Mouse (Mus musculus): ENCODE results near the gene Luzp1. TPM values are rescaled to one million over a fixed set of nuclear protein-coding genes. Genes with fewer than 3 reads are reported as not detected.

Gene Luzp1
- polyA plus RNA-seq, 1 experiment from 2014 or later: 146 TPM

- WGBS: 78% methylated on average over 4 of the region's 4 CpGs
- Histone ChIP-seq H3K4me2 (no peak overlapping the region), H3K27ac (no peak overlapping the region), H3K9ac (no peak overlapping the region), H3K27me3 (no peaks in the 10 kb centered on the region), H3K36me3 (no peaks in the 10 kb centered on the region), H3K4me1 (peaks cover 13% of the 10 kb centered on the region), H3K4me3 (replicated peaks) (no peak overlapping the region), H3K9me3 (replicated peaks) (no peaks in the 10 kb centered on the region)
- ATAC-seq (replicated peaks; ENCODE audit: low FRiP score): no peak
Measured at GRCm38 (mm10) chr4:136450271-136450670, 19.3 kb upstream of the Luzp1 start.

DNA sequence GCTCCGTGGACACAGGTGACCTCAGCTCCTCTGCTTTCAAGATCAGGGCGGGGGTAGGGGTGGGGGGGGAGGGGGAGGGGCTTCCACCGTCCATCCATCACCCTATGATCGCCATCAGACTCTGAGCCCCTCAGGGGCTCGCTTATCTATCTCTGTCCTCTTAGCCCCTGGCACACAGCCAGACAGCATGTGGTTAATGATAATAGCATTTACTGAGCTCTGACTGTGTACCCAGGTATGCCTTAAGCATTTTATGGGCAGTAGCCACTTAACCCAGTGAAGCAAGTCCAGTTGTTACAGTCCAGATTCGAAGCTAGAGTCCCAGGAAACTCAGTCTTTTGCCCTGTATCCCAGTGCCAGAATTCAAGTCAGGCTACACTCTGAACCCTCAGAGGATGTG lies 18.0 kb upstream of the Luzp1 start:
- peak; percentile 46; the same call in 1 of the 2 replicates for ATAC-seq (replicated peaks; ENCODE audit: low FRiP score)
- peak overlapping the region; percentile 33; the same call in 1 of the 2 replicates for H3K27ac ChIP-seq

GRCm38 (mm10) chr4:136452286-136452685 lies 17.3 kb upstream of the Luzp1 start:
- Histone ChIP-seq H3K27ac (no peak overlapping the region), H3K9me3 (replicated peaks) (no peaks in the 10 kb centered on the region), H3K9ac (no peak overlapping the region), H3K27me3 (no peaks in the 10 kb centered on the region), H3K4me3 (replicated peaks) (no peak overlapping the region), H3K36me3 (no peaks in the 10 kb centered on the region), H3K4me1 (peaks cover 14% of the 10 kb centered on the region), H3K4me2 (no peak overlapping the region)
- WGBS: 79% methylated on average over 3 of the region's 3 CpGs
- ATAC-seq (replicated peaks; ENCODE audit: low FRiP score): no peak

More for the DNA sequence above, 18.0 kb upstream of the Luzp1 start:
- Histone ChIP-seq H3K4me3 (replicated peaks) (no peak overlapping the region), H3K27me3 (no peaks in the 10 kb centered on the region), H3K36me3 (no peaks in the 10 kb centered on the region), H3K9me3 (replicated peaks) (no peaks in the 10 kb centered on the region), H3K9ac (no peak overlapping the region), H3K4me2 (no peak overlapping the region), H3K4me1 (peaks cover 14% of the 10 kb centered on the region)
- WGBS: 7% methylated on average over 6 of the region's 6 CpGs

GRCm38 (mm10) chr4:136452792-136453191 lies 16.8 kb upstream of the Luzp1 start:
- Histone ChIP-seq H3K27me3 (no peaks in the 10 kb centered on the region), H3K27ac (no peak overlapping the region), H3K4me1 (peaks cover 14% of the 10 kb centered on the region), H3K9me3 (replicated peaks) (no peaks in the 10 kb centered on the region), H3K4me2 (no peak overlapping the region), H3K9ac (no peak overlapping the region), H3K4me3 (replicated peaks) (no peak overlapping the region), H3K36me3 (no peaks in the 10 kb centered on the region)
- ATAC-seq (replicated peaks; ENCODE audit: low FRiP score): no peak
- 31% methylated on average over 5 of the region's 5 CpGs for WGBS

GRCm38 (mm10) chr4:136454850-136455260 lies 14.7 kb upstream of the Luzp1 start:
- Histone ChIP-seq H3K9ac (no peak overlapping the region), H3K27ac (no peak overlapping the region), H3K4me3 (replicated peaks) (peak overlapping the region; percentile 33), H3K4me1 (peaks cover 14% of the 10 kb centered on the region), H3K27me3 (no peaks in the 10 kb centered on the region), H3K4me2 (peak overlapping the region; percentile 59), H3K36me3 (no peaks in the 10 kb centered on the region), H3K9me3 (replicated peaks) (no peaks in the 10 kb centered on the region)
- ATAC-seq (replicated peaks; ENCODE audit: low FRiP score): no peak
- 5% methylated on average over 10 of the region's 10 CpGs for WGBS

GRCm38 (mm10) chr4:136456516-136457218 lies 12.9 kb upstream of the Luzp1 start:
- no peak for ATAC-seq (replicated peaks; ENCODE audit: low FRiP score)
- WGBS: 92% methylated on average over 6 of the region's 6 CpGs
- no peaks in the 10 kb centered on the region for H3K9me3 ChIP-seq (replicated peaks)
- H3K4me3 ChIP-seq (replicated peaks): no peak overlapping the region
- peaks cover 10% of the 10 kb centered on the region for H3K4me1 ChIP-seq
- peaks cover 7% of the 10 kb centered on the region; the same call in 1 of the 2 replicates for H3K27me3 ChIP-seq
- H3K27ac ChIP-seq: no peak overlapping the region
- H3K4me2 ChIP-seq: no peak overlapping the region
- no peak overlapping the region for H3K9ac ChIP-seq
- H3K36me3 ChIP-seq: no peaks in the 10 kb centered on the region

- ATAC-seq (replicated peaks; ENCODE audit: low FRiP score): no peak
- Histone ChIP-seq H3K4me2 (no peak overlapping the region), H3K27me3 (peaks cover 10% of the 10 kb centered on the region), H3K36me3 (no peaks in the 10 kb centered on the region), H3K27ac (no peak overlapping the region), H3K9ac (no peak overlapping the region), H3K9me3 (replicated peaks) (no peaks in the 10 kb centered on the region), H3K4me3 (replicated peaks) (no peak overlapping the region), H3K4me1 (peaks cover 18% of the 10 kb centered on the region)
- whole genome bisulfite sequencing: 80% methylated on average over 7 of the region's 7 CpGs
Measured at GRCm38 (mm10) chr4:136458276-136458675, 11.3 kb upstream of the Luzp1 start.

- Histone ChIP-seq H3K4me3 (replicated peaks) (no peak overlapping the region), H3K36me3 (no peaks in the 10 kb centered on the region), H3K27ac (no peak overlapping the region), H3K4me2 (no peak overlapping the region), H3K4me1 (peaks cover 26% of the 10 kb centered on the region), H3K27me3 (peaks cover 17% of the 10 kb centered on the region), H3K9ac (no peak overlapping the region), H3K9me3 (replicated peaks) (no peaks in the 10 kb centered on the region)
- 81% methylated on average over 12 of the region's 12 CpGs for WGBS
- ATAC-seq (replicated peaks; ENCODE audit: low FRiP score): no peak
Measured at GRCm38 (mm10) chr4:136459210-136459609, 10.4 kb upstream of the Luzp1 start.

- H3K36me3 ChIP-seq: no peaks in the 10 kb centered on the region
- no peaks in the 10 kb centered on the region for H3K9me3 ChIP-seq (replicated peaks)
- H3K4me1 ChIP-seq: peaks cover 36% of the 10 kb centered on the region
- H3K9ac ChIP-seq: no peak overlapping the region
- no peak for ATAC-seq (replicated peaks; ENCODE audit: low FRiP score)
- H3K27me3 ChIP-seq: peaks cover 22% of the 10 kb centered on the region
- 43% methylated on average over 4 of the region's 4 CpGs for WGBS
- no peak overlapping the region for H3K4me2 ChIP-seq
- H3K27ac ChIP-seq: no peak overlapping the region
- no peak overlapping the region for H3K4me3 ChIP-seq (replicated peaks)
Measured at GRCm38 (mm10) chr4:136461206-136461605, 8.4 kb upstream of the Luzp1 start.

DNA sequence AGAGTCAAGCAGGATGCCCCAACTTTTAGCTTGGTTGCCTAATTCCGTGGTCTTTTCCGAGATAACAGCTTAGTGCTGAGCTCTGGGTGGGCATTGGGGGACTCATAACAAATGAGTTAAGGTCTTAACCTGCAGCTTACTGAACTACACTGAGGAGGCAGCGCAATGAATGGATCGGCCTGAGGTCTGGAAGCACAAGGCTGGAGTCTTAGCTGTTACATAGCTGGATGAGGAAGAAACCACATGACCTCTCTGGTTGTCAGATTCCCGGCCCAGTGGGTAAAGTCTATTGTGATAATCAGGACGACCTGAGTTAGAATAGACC lies 7.8 kb upstream of the Luzp1 start:
- Histone ChIP-seq H3K36me3 (no peaks in the 10 kb centered on the region), H3K27me3 (peaks cover 22% of the 10 kb centered on the region), H3K27ac (peak overlapping the region; percentile 72; the same call in 1 of the 2 replicates), H3K4me3 (replicated peaks) (peak overlapping the region; percentile 64), H3K4me1 (peaks cover 39% of the 10 kb centered on the region), H3K4me2 (peak overlapping the region; percentile 90), H3K9me3 (replicated peaks) (no peaks in the 10 kb centered on the region), H3K9ac (peak overlapping the region; percentile 61; the same call in 1 of the 2 replicates)
- ATAC-seq (replicated peaks; ENCODE audit: low FRiP score): no peak
- 24% methylated on average over 6 of the region's 6 CpGs for WGBS

DNA sequence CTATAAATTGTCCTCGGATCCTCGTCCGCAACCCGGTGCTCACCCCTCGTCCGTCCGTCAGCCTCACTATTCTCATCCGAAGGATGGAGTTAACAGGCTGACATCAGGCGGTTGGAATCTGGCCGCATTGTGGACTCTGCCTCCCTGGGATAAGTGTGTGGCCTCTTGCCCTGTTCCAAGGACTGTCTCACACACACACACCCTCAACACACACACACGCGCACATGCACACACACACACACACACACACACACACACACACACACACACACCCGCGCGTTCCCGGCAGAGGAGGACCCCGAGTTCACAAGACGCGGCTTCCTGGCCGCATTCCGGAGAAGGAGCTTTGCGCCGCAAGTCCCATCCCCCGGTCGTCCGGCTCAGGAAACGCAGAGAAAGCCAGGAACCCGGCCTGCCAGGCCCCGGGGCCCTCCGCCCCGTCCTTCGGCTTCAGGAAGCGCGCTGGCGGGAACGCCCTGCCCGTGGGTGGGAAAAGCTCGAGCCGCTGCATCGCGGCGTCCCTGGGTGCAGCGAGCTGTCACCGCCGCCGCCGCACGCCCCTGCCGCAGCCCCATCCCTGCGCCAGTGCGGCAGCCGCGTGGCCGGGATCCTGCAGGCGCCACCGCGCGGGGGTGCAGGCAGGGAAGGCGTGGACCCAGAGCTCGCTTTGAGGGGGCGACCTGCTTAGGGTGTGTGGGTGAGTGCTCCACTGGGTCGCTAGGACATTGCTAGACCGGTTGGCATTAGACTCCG lies 7.3 kb upstream of the Luzp1 start, which contains the start of gene 6030445D17Rik:
6030445D17Rik (plus strand) TSS at position 165 of the 753 bp plus-strand sequence.
- Histone ChIP-seq H3K9me3 (replicated peaks) (no peaks in the 10 kb centered on the region), H3K4me3 (replicated peaks) (peak within 1 kb of the TSS; percentile 64), H3K4me2 (peak within 1 kb of the TSS; percentile 90), H3K4me1 (peaks cover 39% of the 10 kb centered on the region), H3K27ac (peak within 1 kb of the TSS; percentile 72), H3K9ac (peak within 1 kb of the TSS; percentile 61), H3K27me3 (peaks cover 22% of the 10 kb centered on the region), H3K36me3 (no peaks in the 10 kb centered on the region)
- ATAC-seq (replicated peaks; ENCODE audit: low FRiP score): peak; percentile 77
- under 1% methylated on average over 60 of the region's 64 CpGs for WGBS

DNA sequence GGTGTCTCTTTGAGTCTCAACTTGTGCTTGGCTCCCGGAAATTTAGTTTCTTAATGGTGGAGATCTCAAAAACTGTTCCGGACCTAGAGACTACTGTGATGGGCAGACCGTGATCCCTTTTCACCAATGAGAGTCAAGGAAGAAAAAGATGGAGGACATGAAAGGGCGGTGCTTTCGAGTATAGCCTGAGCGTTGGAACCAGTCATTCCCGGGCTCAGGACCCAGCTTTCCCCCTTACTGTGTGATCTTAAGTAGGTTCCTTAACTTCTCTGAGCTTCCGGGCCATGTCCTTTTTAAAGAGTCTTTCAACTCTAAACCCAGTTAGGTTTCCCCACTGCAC lies 6.8 kb upstream of the Luzp1 start:
- Histone ChIP-seq H3K36me3 (no peaks in the 10 kb centered on the region), H3K9ac (peak overlapping the region; percentile 61), H3K27ac (peak overlapping the region; percentile 72), H3K27me3 (peaks cover 22% of the 10 kb centered on the region), H3K4me2 (peak overlapping the region; percentile 90), H3K9me3 (replicated peaks) (no peaks in the 10 kb centered on the region), H3K4me3 (replicated peaks) (peak overlapping the region; percentile 64), H3K4me1 (peaks cover 39% of the 10 kb centered on the region)
- 2% methylated on average over 8 of the region's 8 CpGs for WGBS
- ATAC-seq (replicated peaks; ENCODE audit: low FRiP score): peak; percentile 49
